Mouse (Mus musculus): ENCODE data around the gene Git1. TPM values are rescaled to one million over a fixed set of nuclear protein-coding genes. Genes with fewer than 3 reads are reported as not detected.

Gene Git1
- polyA plus RNA-seq, 1 experiment from 2014 or later, result 9.1 TPM

DNA sequence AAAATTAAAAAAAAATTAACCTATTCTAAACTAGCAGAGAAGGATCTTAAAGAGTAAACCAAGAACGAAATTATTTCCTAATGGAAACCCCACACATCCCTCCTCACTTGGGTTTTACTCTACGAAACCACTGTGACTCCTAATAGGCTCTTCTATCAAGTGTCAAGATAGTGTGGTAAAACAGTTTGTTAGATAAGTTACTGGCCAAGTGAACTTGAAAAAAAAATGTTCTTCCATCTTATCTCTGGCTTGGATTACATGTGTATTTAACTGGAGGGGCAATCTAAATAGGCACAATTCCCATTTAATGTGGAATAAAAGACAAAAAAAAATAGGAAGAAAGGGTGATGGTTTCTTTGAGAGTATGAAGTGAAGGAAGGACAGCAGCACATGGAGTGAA, 37.5 kb downstream of the Git1 start:
- H3K4me2 ChIP-seq, result no peak overlapping the region
- H3K9me3 ChIP-seq, result no peaks in the 10 kb centered on the region
- ATAC-seq (ENCODE audit: insufficient number of reproducible peaks, low FRiP score, low TSS enrichment, low read depth), result no peak
- H3K4me3 ChIP-seq, result no peak overlapping the region
- 0 out of 2 replicates have a peak, but pooled peaks cover 14% of the 10 kb centered on the region for H3K36me3 ChIP-seq
- H3K4me1 ChIP-seq, result no peaks in the 10 kb centered on the region
- H3K27ac ChIP-seq, result no peak overlapping the region
- H3K9ac ChIP-seq, result no peak overlapping the region
- 82% methylated on average over 2 of the region's 2 CpGs for whole genome bisulfite sequencing
- no peaks in the 10 kb centered on the region for H3K27me3 ChIP-seq

DNA sequence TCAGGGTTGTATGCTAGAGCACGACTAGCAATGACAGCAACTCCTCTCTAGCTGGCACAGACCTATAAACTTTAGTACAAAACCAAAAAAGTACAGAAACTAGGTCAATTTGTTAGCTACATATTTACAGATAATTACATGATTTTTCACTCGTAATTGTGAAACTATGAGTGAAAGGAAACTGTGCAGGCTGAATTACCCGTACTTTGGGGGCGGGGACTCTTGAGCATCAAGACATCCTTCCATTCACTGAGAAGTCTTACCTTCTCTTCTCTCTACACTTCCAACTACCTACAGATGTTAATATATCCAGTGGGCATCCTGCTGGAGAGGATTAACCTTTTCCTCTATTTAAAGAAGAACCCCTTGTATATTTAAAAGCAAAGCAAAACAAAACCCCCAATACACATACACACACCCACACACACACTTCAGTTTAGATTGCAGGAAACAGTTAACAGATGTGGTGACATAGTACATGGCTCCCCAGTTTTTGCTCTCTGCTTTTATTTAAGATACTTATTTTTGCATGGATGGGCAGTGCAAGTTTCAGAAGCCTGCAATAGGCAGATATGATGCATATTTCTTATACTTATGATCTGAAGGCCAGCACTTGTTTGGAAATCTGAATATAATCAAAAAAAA, 39.0 kb downstream of the Git1 start:
- Histone ChIP-seq H3K27me3 (no peaks in the 10 kb centered on the region), H3K9ac (no peak overlapping the region), H3K27ac (no peak overlapping the region), H3K4me2 (no peak overlapping the region), H3K9me3 (no peaks in the 10 kb centered on the region), H3K4me3 (no peak overlapping the region), H3K36me3 (peaks cover 25% of the 10 kb centered on the region), H3K4me1 (no peaks in the 10 kb centered on the region)
- WGBS, result 77% methylated on average over 4 of the region's 4 CpGs
- ATAC-seq (ENCODE audit: insufficient number of reproducible peaks, low FRiP score, low TSS enrichment, low read depth), result no peak

DNA sequence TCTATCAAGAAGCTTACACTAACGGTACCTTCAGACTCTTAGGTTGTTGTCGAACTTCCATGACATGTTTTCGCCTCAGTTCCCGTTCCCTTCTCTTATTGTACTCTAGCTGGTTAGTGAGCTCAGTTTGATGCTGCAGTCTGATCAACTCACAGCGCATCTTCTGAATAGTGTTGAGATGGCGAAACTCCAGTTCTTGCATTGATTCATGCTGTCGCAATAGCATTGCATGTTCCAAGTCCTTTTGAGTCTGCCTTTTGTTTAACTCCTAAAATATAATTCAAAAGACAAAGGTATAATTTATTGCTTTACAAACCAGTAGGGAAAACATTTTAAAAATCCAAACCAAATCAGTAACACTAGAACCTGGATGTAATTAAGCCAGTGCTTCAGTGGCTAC, 51.9 kb downstream of the Git1 start:
- WGBS, result 89% methylated on average over 7 of the region's 7 CpGs
- no peak for ATAC-seq (ENCODE audit: insufficient number of reproducible peaks, low FRiP score, low TSS enrichment, low read depth)
- no peaks in the 10 kb centered on the region for H3K27me3 ChIP-seq

More for the DNA sequence above, 51.9 kb downstream of the Git1 start:
- no peak overlapping the region for H3K4me3 ChIP-seq
- no peaks in the 10 kb centered on the region for H3K9me3 ChIP-seq
- no peak overlapping the region for H3K4me2 ChIP-seq
- H3K27ac ChIP-seq, result no peak overlapping the region
- H3K4me1 ChIP-seq, result no peaks in the 10 kb centered on the region
- no peak overlapping the region for H3K9ac ChIP-seq
- peaks cover 64% of the 10 kb centered on the region for H3K36me3 ChIP-seq

Other genes with a start within 250 kb of the Git1 start
- gene Coro6, start 31.2 kb upstream of the Git1 start, polyA plus RNA-seq (2015; fragmentation: Nextera tagmentation; extraction: Ambion mirVana), result 2.2 and 8.0 TPM in 2 replicates
- gene Ankrd13b, start 3.9 kb upstream of the Git1 start, polyA plus RNA-seq (2015; fragmentation: Nextera tagmentation; extraction: Ambion mirVana), result 5.0 and 7.2 TPM in 2 replicates
- 2.7 and 3.0 TPM in 2 replicates for gene Abhd15, start 21.6 kb downstream of the Git1 start, polyA plus RNA-seq (2015; fragmentation: Nextera tagmentation; extraction: Ambion mirVana)
- gene Trp53i13, start 22.4 kb downstream of the Git1 start, polyA plus RNA-seq (2015; fragmentation: Nextera tagmentation; extraction: Ambion mirVana), result 62.5 and 69.8 TPM in 2 replicates
- gene Gm10392, start 25.6 kb downstream of the Git1 start, polyA plus RNA-seq (2015; fragmentation: Nextera tagmentation; extraction: Ambion mirVana), result 0.12 TPM in 1 of 2 replicates, not detected in the other
- 12.4 and 13.3 TPM in 2 replicates for gene Taok1, start 114.3 kb downstream of the Git1 start, polyA plus RNA-seq (2015; fragmentation: Nextera tagmentation; extraction: Ambion mirVana)
- 3.6 and 5.2 TPM in 2 replicates for gene Nufip2, start 192.6 kb downstream of the Git1 start, polyA plus RNA-seq (2015; fragmentation: Nextera tagmentation; extraction: Ambion mirVana)
- gene Cryba1, start 231.7 kb downstream of the Git1 start, polyA plus RNA-seq (2015; fragmentation: Nextera tagmentation; extraction: Ambion mirVana), result not detected in 2 replicates

Data from limb, embryonic 15.5 days (tissue).